Mouse (Mus musculus) midbrain, embryonic 16.5 days (tissue): ENCODE data around the gene Wars2. TPM values are rescaled to one million over a fixed set of nuclear protein-coding genes. Genes with fewer than 3 reads are reported as not detected.

Experiments used
- ATAC-seq: fragments of 200-750 bp; cut with Nextera tagmentation; 2 replicates; pipeline ENCODE4 v1.8.0; 2017; ENCODE audit warnings: moderate TSS enrichment
- H3K27ac ChIP-seq: fragments of 300-500 bp; sonication (generic); 2 replicates; pipeline ENCODE4 v1.5.1; 2014; ENCODE audit warnings: mild to moderate bottlenecking, low read length, mixed read lengths
- H3K27me3 ChIP-seq: fragments of 300-500 bp; sonication (generic); 2 replicates; pipeline ENCODE4 v1.6.1; 2014; ENCODE audit warnings: low read depth, low read length, mixed read lengths; ENCODE audit not compliant: control insufficient read depth, insufficient read depth
- H3K36me3 ChIP-seq: fragments of 300-500 bp; sonication (generic); 2 replicates; pipeline ENCODE4 v1.6.1; 2014; ENCODE audit warnings: mild to moderate bottlenecking, low read length, moderate library complexity, mixed read lengths; ENCODE audit not compliant: control insufficient read depth, insufficient read depth
- H3K4me1 ChIP-seq: fragments of 300-500 bp; sonication (generic); 2 replicates; pipeline ENCODE4 v1.6.1; 2014; ENCODE audit warnings: mild to moderate bottlenecking, low read length, mixed read lengths; ENCODE audit not compliant: control insufficient read depth, insufficient read depth
- H3K4me2 ChIP-seq: fragments of 300-500 bp; sonication (generic); 2 replicates; pipeline ENCODE4 v1.6.1; 2014; ENCODE audit warnings: mild to moderate bottlenecking, low read length, mixed read lengths
- H3K4me3 ChIP-seq: fragments of 300-500 bp; sonication (generic); 2 replicates; pipeline ENCODE4 v1.5.1; 2014; ENCODE audit warnings: low read depth, mild to moderate bottlenecking, low read length, moderate library complexity, mixed read lengths
- H3K9ac ChIP-seq: fragments of 300-500 bp; sonication (generic); 2 replicates; pipeline ENCODE4 v1.6.1; 2014; ENCODE audit warnings: low read depth, low read length, mixed read lengths
- H3K9me3 ChIP-seq: fragments of 300-500 bp; sonication (generic); replicated peaks from 2 replicates; pipeline ENCODE4 v1.6.1; 2014; ENCODE audit warnings: mild to moderate bottlenecking, low read length, mixed read lengths; ENCODE audit not compliant: control insufficient read depth, poor library complexity, severe bottlenecking
- WGBS: fragments of 180-500 bp; shearing (Covaris S2); extraction: QIAGEN DNeasy Blood & Tissue Kit; methylation state at CpG from one replicate; pipeline ENCODE4 v1.1.7; 2014; 5-methylcytosine and 5-hydroxymethylcytosine counted together
- polyA plus RNA-seq: library from polyadenylated mRNA; unstranded; fragments of >200 nt; fragmentation: Nextera tagmentation; extraction: Ambion mirVana; gene quantifications from 2 replicates; pipeline ENCODE4 v1.2.1, GENCODE M21; 2015

Gene Wars2
- polyA plus RNA-seq, 1 experiment from 2014 or later, result 7.2 TPM

GRCm38 (mm10) chr3:99249551-99249870 is 108.6 kb downstream of the Wars2 start:
- H3K27ac ChIP-seq, result no peak overlapping the region
- WGBS, result 2% methylated on average over 11 of the region's 11 CpGs
- ATAC-seq, result no peak

GRCm38 (mm10) chr3:99249906-99250305 is 109.0 kb downstream of the Wars2 start:
- H3K27ac ChIP-seq, result no peak overlapping the region
- H3K4me3 ChIP-seq, result no peak overlapping the region
- H3K9ac ChIP-seq, result no peak overlapping the region
- H3K4me1 ChIP-seq, result peaks cover 6% of the 10 kb centered on the region; the same call in 1 of the 2 replicates
- under 1% methylated on average over 6 of the region's 6 CpGs for WGBS
- H3K9me3 ChIP-seq, result no peaks in the 10 kb centered on the region; the same call in 1 of the 2 replicates
- H3K4me2 ChIP-seq, result no peak overlapping the region
- H3K36me3 ChIP-seq, result no peaks in the 10 kb centered on the region
- H3K27me3 ChIP-seq, result peaks cover 76% of the 10 kb centered on the region
- ATAC-seq, result no peak

More at GRCm38 (mm10) chr3:99249551-99249870, 108.6 kb downstream of the Wars2 start:
- Histone ChIP-seq H3K4me3 (no peak overlapping the region), H3K4me2 (no peak overlapping the region), H3K27me3 (peaks cover 76% of the 10 kb centered on the region), H3K4me1 (peaks cover 6% of the 10 kb centered on the region; the same call in 1 of the 2 replicates), H3K36me3 (no peaks in the 10 kb centered on the region), H3K9ac (no peak overlapping the region), H3K9me3 (no peaks in the 10 kb centered on the region)

GRCm38 (mm10) chr3:99251271-99252165 is 110.7 kb downstream of the Wars2 start:
- WGBS, result 9% methylated on average over 6 of the region's 6 CpGs
- H3K9ac ChIP-seq, result no peak overlapping the region
- H3K4me2 ChIP-seq, result no peak overlapping the region
- no peak overlapping the region for H3K27ac ChIP-seq
- H3K9me3 ChIP-seq, result no peaks in the 10 kb centered on the region; the same call in 1 of the 2 replicates
- H3K27me3 ChIP-seq, result peaks cover 75% of the 10 kb centered on the region
- H3K4me1 ChIP-seq, result peaks cover 6% of the 10 kb centered on the region; the same call in 1 of the 2 replicates
- H3K36me3 ChIP-seq, result no peaks in the 10 kb centered on the region
- no peak for ATAC-seq
- no peak overlapping the region for H3K4me3 ChIP-seq

GRCm38 (mm10) chr3:99252461-99253091 is 111.7 kb downstream of the Wars2 start:
- WGBS, result 2% methylated on average over 16 of the region's 16 CpGs
- H3K4me3 ChIP-seq, result no peak overlapping the region
- H3K4me2 ChIP-seq, result no peak overlapping the region
- no peak for ATAC-seq
- H3K9me3 ChIP-seq, result no peaks in the 10 kb centered on the region; the same call in 1 of the 2 replicates
- H3K27me3 ChIP-seq, result peaks cover 73% of the 10 kb centered on the region
- no peak overlapping the region for H3K27ac ChIP-seq
- no peak overlapping the region for H3K9ac ChIP-seq
- peaks cover 6% of the 10 kb centered on the region; the same call in 1 of the 2 replicates for H3K4me1 ChIP-seq
- no peaks in the 10 kb centered on the region for H3K36me3 ChIP-seq

DNA sequence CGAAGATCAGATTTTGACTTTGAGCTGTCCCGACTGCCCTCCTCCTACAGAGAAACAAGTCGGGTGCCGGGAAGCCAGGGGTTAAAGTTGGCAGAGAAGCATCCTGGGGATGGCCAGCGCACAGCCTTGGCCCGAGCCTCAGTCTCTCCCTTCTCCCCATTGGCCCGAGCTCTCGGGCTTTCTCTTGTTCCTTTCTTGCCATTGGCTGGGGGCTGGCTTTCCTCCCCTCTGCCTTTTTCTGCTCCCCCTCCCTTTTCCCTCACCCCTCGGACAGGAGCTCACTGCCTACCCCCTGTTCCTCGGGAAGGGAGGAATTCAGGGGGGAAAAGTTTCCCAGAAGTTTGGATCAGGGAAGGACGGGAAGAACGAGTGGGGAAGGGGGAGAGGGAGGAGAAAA is 112.2 kb downstream of the Wars2 start:
- H3K9me3 ChIP-seq, result no peaks in the 10 kb centered on the region; the same call in 1 of the 2 replicates
- no peak overlapping the region for H3K4me3 ChIP-seq
- H3K36me3 ChIP-seq, result no peaks in the 10 kb centered on the region
- no peak overlapping the region for H3K9ac ChIP-seq
- H3K27ac ChIP-seq, result no peak overlapping the region
- 0% methylated on average over 12 of the region's 12 CpGs for WGBS
- H3K27me3 ChIP-seq, result peaks cover 73% of the 10 kb centered on the region
- no peak overlapping the region for H3K4me2 ChIP-seq
- peaks cover 6% of the 10 kb centered on the region; the same call in 1 of the 2 replicates for H3K4me1 ChIP-seq
- ATAC-seq, result no peak

DNA sequence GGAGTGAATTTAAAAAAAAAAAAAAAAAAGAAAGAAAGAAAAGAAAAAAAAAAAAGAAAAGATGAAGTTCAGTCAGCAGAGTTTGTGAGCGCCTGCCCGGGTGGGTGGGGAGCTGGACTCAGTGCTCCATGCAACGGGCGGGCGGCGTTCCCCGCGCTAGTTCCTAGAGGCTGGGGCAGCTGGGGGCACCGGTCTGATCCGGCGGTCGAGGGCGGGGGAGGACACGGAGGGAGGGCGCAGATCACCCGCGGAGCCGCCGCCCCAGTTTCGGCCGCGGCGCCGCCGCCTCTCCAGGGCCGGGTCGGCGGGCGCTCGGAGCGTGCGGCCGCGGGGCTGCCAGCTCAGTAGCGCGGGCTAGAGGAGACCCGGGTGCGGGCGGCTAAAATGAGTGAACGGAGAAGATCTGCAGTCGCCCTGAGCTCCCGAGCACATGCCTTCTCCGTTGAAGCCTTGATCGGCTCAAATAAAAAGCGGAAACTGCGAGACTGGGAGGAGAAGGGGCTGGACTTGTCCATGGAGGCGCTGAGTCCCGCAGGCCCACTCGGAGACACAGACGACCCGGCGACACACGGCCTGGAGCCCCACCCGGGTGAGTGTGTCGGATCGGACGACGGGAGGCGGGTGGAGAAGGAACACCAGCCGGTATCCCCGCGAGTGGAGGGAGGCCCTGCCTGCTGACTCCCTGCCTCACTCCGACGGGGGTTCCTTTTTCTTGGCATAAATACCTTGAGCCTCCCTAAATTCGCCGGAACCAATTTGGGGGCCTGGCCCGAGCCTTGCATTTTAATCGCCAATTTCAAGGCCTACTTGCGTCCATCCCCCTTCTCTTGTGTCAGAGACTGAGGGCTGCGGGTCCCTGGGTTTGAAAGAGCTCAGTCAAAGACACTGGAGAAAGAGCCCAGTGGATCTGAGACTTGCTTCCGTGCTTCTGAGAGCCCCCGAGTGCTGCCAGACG is 112.9 kb downstream of the Wars2 start:
- H3K27ac ChIP-seq, result no peak overlapping the region
- under 1% methylated on average over 71 of the region's 73 CpGs for WGBS
- peak; percentile 66 for ATAC-seq
- H3K36me3 ChIP-seq, result no peaks in the 10 kb centered on the region
- H3K27me3 ChIP-seq, result peaks cover 76% of the 10 kb centered on the region
- no peak overlapping the region for H3K9ac ChIP-seq
- H3K4me1 ChIP-seq, result peaks cover 6% of the 10 kb centered on the region; the same call in 1 of the 2 replicates
- no peaks in the 10 kb centered on the region; the same call in 1 of the 2 replicates for H3K9me3 ChIP-seq
- peak overlapping the region; percentile 53 for H3K4me2 ChIP-seq
- peak overlapping the region; percentile 30 for H3K4me3 ChIP-seq

DNA sequence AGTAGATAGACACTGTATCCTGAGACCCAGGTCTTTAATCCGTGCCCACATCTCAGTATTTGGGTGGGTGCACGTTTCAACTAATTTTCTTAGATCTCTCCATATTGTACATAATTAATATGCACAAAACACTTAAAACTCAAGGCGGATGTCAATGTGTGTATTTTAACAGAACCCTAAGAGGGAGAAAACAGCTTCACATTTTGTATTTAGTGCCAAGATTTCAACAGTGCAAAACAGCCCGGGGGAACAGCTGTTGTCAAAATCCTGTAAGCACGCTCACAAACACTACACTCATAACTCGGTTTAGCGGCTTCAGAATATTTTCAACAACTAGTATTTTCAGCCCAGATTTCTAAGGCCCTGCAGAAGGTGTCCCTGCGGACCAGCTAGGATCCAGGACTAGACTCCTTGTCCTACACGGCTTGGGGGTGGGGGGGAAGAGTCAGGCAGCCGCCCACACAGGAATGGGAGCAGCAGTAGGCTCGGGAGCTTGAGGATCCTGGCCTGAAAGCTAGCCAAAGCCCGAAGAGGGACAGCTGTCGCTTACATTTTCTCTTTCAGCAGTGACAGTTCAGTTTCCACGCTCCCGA is 113.8 kb downstream of the Wars2 start:
- WGBS, result 1% methylated on average over 15 of the region's 15 CpGs
- Histone ChIP-seq H3K9me3 (no peaks in the 10 kb centered on the region; the same call in 1 of the 2 replicates), H3K27me3 (peaks cover 77% of the 10 kb centered on the region), H3K36me3 (no peaks in the 10 kb centered on the region), H3K9ac (no peak overlapping the region), H3K4me2 (no peak overlapping the region), H3K4me3 (no peak overlapping the region), H3K27ac (no peak overlapping the region), H3K4me1 (peaks cover 6% of the 10 kb centered on the region; the same call in 1 of the 2 replicates)
- no peak for ATAC-seq
